Mouse (Mus musculus): ENCODE results near the gene Mc1r. TPM values are rescaled to one million over a fixed set of nuclear protein-coding genes. Genes with fewer than 3 reads are reported as not detected.

The Mc1r gene
- polyA plus RNA-seq, 1 experiment from 2014 or later = not detected

DNA sequence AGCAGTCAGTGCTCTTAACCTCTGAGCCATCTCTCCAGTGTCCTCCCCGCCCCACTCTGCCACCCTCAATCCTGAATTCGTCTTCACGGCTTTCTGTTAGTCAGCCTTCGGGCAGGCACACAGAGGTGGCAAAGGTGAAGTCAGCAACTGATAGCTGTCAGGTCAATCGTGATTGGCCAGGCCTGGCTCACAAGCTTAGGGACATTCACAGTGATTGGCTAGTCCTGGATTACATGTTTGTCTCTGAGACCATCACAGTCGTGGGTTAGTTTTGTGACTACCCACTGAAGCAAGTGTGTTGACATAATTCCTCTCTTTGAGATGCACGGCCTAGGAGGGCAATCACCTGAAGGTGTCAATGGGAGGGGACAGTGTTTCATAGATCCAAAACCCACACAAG, 46.4 kb downstream of the Mc1r start:
- H3K4me3 ChIP-seq (replicated peaks) = no peak overlapping the region
- no peak for ATAC-seq (ENCODE audit: insufficient number of reproducible peaks, insufficient read depth, low FRiP score, low TSS enrichment, low read depth)
- no peaks in the 10 kb centered on the region for H3K4me1 ChIP-seq (replicated peaks)
- no peaks in the 10 kb centered on the region for H3K27me3 ChIP-seq
- H3K4me2 ChIP-seq = no peak overlapping the region
- no peaks in the 10 kb centered on the region for H3K9me3 ChIP-seq
- H3K9ac ChIP-seq (replicated peaks) = no peak overlapping the region
- WGBS = 64% methylated on average over 7 of the region's 7 CpGs
- H3K36me3 ChIP-seq = peaks cover 91% of the 10 kb centered on the region
- no peak overlapping the region for H3K27ac ChIP-seq

DNA sequence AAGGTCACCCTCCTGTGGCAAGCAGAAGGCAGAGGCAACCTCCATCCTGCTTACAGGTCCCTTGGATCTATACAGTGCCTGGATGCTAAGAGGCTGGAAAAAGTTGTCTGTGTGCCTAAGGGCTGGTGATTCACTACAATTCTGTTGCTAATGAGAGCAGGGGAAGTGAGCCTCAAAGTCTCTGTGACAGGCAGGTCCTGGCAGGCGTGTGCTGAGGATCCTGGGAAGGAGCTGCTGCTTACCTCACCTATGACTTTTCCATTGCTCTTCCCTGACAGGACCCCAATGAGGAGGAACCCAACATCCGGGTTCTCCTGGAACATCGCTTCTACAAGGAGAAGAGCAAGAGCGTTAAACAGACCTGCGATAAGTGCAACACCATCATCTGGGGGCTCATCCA, 47.0 kb downstream of the Mc1r start:
- Histone ChIP-seq H3K4me3 (replicated peaks) (no peak overlapping the region), H3K9ac (replicated peaks) (no peak overlapping the region), H3K36me3 (peaks cover 94% of the 10 kb centered on the region), H3K9me3 (no peaks in the 10 kb centered on the region), H3K27me3 (no peaks in the 10 kb centered on the region), H3K4me1 (replicated peaks) (no peaks in the 10 kb centered on the region), H3K27ac (no peak overlapping the region), H3K4me2 (no peak overlapping the region)
- WGBS = 82% methylated on average over 5 of the region's 5 CpGs
- ATAC-seq (ENCODE audit: insufficient number of reproducible peaks, insufficient read depth, low FRiP score, low TSS enrichment, low read depth) = no peak

GRCm38 (mm10) chr8:123454559-123454958, 47.7 kb downstream of the Mc1r start:
- no peak overlapping the region for H3K4me2 ChIP-seq
- H3K9ac ChIP-seq (replicated peaks) = no peak overlapping the region
- ATAC-seq (ENCODE audit: insufficient number of reproducible peaks, insufficient read depth, low FRiP score, low TSS enrichment, low read depth) = no peak
- no peak overlapping the region for H3K4me3 ChIP-seq (replicated peaks)
- H3K27me3 ChIP-seq = no peaks in the 10 kb centered on the region
- H3K27ac ChIP-seq = no peak overlapping the region
- H3K9me3 ChIP-seq = no peaks in the 10 kb centered on the region
- peaks cover 94% of the 10 kb centered on the region for H3K36me3 ChIP-seq
- H3K4me1 ChIP-seq (replicated peaks) = no peaks in the 10 kb centered on the region
- WGBS = 96% methylated on average over 6 of the region's 6 CpGs

Other genes starting within 250 kb of the Mc1r start
- 15.9 and 16.0 TPM in 2 replicates for gene Sult5a1, start 248.8 kb upstream of the Mc1r start, polyA plus RNA-seq (2016; fragmentation: Nextera tagmentation; extraction: Ambion mirVana)
- gene Dpep1, start 220.9 kb upstream of the Mc1r start, polyA plus RNA-seq (2016; fragmentation: Nextera tagmentation; extraction: Ambion mirVana) = 1.4 and 1.5 TPM in 2 replicates
- 135 and 140 TPM in 2 replicates for gene Chmp1a, start 194.3 kb upstream of the Mc1r start, polyA plus RNA-seq (2016; fragmentation: Nextera tagmentation; extraction: Ambion mirVana)
- gene Spata33, start 194.3 kb upstream of the Mc1r start, polyA plus RNA-seq (2016; fragmentation: Nextera tagmentation; extraction: Ambion mirVana) = 5.0 and 6.5 TPM in 2 replicates
- gene Cdk10, start 182.3 kb upstream of the Mc1r start, polyA plus RNA-seq (2016; fragmentation: Nextera tagmentation; extraction: Ambion mirVana) = 36.3 and 36.6 TPM in 2 replicates
- 1.6 and 1.8 TPM in 2 replicates for gene Spata2l, start 170.9 kb upstream of the Mc1r start, polyA plus RNA-seq (2016; fragmentation: Nextera tagmentation; extraction: Ambion mirVana)
- 30.1 and 31.4 TPM in 2 replicates for gene Zfp276, start 152.9 kb upstream of the Mc1r start, polyA plus RNA-seq (2016; fragmentation: Nextera tagmentation; extraction: Ambion mirVana)
- gene Vps9d1, start 152.8 kb upstream of the Mc1r start, polyA plus RNA-seq (2016; fragmentation: Nextera tagmentation; extraction: Ambion mirVana) = 30.4 and 34.0 TPM in 2 replicates
- 37.0 and 40.0 TPM in 2 replicates for gene Fanca, start 88.5 kb upstream of the Mc1r start, polyA plus RNA-seq (2016; fragmentation: Nextera tagmentation; extraction: Ambion mirVana)
- gene Spire2, start 74.4 kb upstream of the Mc1r start, polyA plus RNA-seq (2016; fragmentation: Nextera tagmentation; extraction: Ambion mirVana) = 1.4 and 1.8 TPM in 2 replicates
- gene Tcf25, start 33.4 kb upstream of the Mc1r start, polyA plus RNA-seq (2016; fragmentation: Nextera tagmentation; extraction: Ambion mirVana) = 149 and 151 TPM in 2 replicates
- 9.1 and 14.4 TPM in 2 replicates for gene Tubb3, start 4.3 kb downstream of the Mc1r start, polyA plus RNA-seq (2016; fragmentation: Nextera tagmentation; extraction: Ambion mirVana)
- gene Def8, start 16.4 kb downstream of the Mc1r start, polyA plus RNA-seq (2016; fragmentation: Nextera tagmentation; extraction: Ambion mirVana) = 40.4 and 40.6 TPM in 2 replicates
- gene Afg3l1, start 70.8 kb downstream of the Mc1r start, polyA plus RNA-seq (2016; fragmentation: Nextera tagmentation; extraction: Ambion mirVana) = 69.5 and 72.0 TPM in 2 replicates
- gene Dbndd1, start 108.4 kb downstream of the Mc1r start, polyA plus RNA-seq (2016; fragmentation: Nextera tagmentation; extraction: Ambion mirVana) = 12.7 and 13.5 TPM in 2 replicates
- gene Gas8, start 111.7 kb downstream of the Mc1r start, polyA plus RNA-seq (2016; fragmentation: Nextera tagmentation; extraction: Ambion mirVana) = 38.8 and 41.1 TPM in 2 replicates
- gene Rhou, start 246.8 kb downstream of the Mc1r start, polyA plus RNA-seq (2016; fragmentation: Nextera tagmentation; extraction: Ambion mirVana) = 7.3 and 8.9 TPM in 2 replicates

Measured in limb, embryonic 12.5 days (tissue).